Mouse (Mus musculus) left cerebral cortex, postnatal 14 days (tissue): ENCODE data around the gene Pde4a. TPM values are rescaled to one million over a fixed set of nuclear protein-coding genes. Genes with fewer than 3 reads are reported as not detected.
"Not testable (repeated sequence)": the region's sequence is repeated elsewhere in the genome, so short reads cannot be mapped to it uniquely, and the experiment has no call there.

Experiments
- DNase-seq, 2 experiments: peaks; one replicate each; pipeline ENCODE4 v3.0.0; 2021 to 2022; ENCODE audit warnings: low spot score in 2 of 2, mixed read lengths in 1 of 2
- intact Hi-C: fragments of 180-260 bp; cut with DNase I; formaldehyde crosslinking; loops from one replicate; pipeline ENCODE4 v1.15.1; 2025
- total RNA-seq, 2 experiments: library from RNA; stranded (reverse); gene quantifications; 2 replicates each; pipeline ENCODE4 v1.2.3; 2021

Gene Pde4a
- total RNA-seq, 2 experiments from 2014 or later: 76.2 to 79.6 TPM

DNA sequence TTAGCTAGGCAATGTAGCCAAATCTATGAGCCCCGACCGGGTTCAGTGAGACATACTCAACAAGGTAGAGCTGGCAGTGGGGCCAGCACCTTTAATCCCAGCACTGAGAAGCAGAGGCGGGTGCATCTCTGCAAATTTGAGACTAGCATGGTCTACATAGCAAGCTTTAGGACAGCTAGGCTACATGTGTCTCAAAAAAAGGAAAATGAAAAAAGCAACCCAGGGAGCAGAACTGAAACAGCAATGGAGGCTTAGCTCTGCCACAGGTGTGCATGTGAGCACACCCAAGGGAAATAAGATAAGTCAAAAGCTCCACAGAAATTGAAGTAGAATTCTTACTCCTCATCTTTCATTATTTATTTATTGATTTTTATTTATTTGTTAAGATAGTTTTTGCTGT, 33.4 kb downstream of the Pde4a start:
- intact Hi-C loops: loop anchor here (5.0 kb wide), 1 partner anchor 37 kb away; no protein-coding TSS in a partner anchor
- DNase-seq: no peak

GRCm38 (mm10) chr9:21204156-21204527, 38.6 kb downstream of the Pde4a start:
- DNase-seq: no peak
- intact Hi-C loops: no loop called here

GRCm38 (mm10) chr9:21204528-21205272, 39.2 kb downstream of the Pde4a start:
- intact Hi-C loops: no loop called here
- peak; percentile 22 to 70 for DNase-seq

DNA sequence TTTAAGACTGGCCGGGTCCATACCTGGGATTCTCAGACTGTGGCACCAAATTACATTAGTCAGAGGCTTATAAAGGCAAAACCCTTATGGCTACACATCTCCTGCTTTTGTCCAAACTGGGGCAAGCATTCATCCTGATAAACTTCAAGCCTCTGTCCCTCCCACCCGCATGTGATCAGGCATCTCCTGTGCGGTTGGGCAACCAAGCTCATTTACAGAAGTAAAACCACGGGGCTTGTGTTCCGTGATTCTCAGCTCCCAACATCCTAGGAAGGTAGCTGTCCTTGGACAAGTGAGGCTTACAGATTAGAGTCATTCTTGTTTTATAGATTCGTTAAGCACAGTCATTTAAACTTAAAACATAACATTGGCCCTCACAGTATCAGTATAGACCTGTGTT, 41.3 kb downstream of the Pde4a start:
- intact Hi-C loops: no loop called here
- DNase-seq: no peak

DNA sequence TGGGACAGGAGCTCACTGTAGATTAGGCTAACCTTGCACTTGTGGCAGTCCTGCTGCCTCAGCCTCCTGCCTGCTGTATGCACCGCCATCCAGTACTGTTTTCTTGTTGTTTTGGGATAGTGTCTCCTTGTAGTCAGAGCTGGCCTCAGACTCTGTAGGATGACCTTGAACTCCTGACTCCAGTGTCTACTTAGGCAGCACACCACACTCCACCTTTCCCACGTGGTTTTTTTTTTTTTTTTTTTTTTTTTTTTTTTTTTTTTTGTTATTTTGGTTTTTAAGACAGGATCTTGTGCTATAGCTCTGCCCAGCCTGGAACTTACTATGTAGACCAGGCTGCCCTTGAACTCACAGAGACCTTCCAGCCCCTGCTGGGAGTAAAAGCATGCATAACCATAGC, 43.1 kb downstream of the Pde4a start:
- no peak for DNase-seq
- intact Hi-C loops: no loop called here

DNA sequence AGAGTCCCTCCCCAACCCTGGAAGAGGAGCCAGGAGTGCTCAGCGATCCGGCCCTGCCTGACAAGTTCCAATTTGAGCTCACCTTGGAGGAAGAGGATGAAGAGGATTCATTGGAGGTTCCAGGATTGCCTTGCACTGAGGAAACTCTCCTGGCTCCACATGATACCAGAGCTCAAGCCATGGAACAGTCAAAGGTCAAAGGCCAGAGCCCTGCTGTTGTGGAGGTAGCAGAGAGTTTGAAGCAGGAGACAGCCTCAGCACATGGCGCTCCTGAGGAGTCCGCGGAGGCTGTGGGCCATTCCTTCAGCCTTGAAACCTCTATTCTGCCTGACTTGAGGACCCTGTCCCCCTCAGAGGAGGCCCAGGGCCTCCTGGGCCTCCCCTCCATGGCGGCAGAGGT, 45.3 kb downstream of the Pde4a start:
- intact Hi-C loops: no loop called here
- no peak for DNase-seq

GRCm38 (mm10) chr9:21211624-21212023, 46.1 kb downstream of the Pde4a start:
- no peak for DNase-seq
- intact Hi-C loops: no loop called here

GRCm38 (mm10) chr9:21213617-21214190, 48.2 kb downstream of the Pde4a start:
- no peak for DNase-seq
- intact Hi-C loops: no loop called here

DNA sequence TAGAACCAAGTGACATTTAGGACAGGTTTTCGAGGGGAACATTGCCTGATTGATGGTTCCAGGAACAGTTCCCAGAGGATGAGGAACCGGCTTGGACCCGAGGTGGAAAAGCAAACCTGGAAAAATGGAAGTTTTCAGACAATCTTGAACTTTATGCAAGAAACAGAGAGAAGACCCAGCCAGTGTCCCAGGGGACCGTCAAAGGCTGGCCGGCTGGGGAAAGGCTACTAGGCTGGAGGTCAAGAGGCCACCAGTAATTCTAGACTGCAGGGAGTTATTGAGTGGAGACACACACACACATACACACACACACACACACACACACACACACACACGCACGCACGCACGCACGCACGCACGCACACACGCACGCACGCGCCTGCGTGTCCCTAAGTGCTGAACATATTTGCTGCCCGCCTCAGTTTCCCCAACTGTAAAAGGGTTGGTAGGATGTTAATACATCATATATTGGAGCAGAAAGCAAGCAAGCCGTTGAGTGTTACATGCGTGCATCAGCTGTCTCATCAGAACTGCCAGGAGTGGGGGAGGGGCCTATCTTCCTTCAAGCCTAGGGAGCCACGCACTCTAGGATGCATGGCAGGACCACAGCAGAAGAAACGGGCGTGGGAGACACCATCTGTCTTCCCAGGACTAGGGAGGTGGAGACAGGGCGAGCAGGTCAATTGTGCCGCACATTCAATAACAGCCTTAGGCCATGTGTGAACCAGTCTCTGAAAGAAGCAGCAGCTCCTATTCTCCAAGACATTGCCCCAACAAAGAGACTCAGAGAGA, 50.7 kb downstream of the Pde4a start:
- intact Hi-C loops: no loop called here
- peak; percentile 53 to 70 for DNase-seq

- DNase-seq: peak in 1 of 2 experiments; percentile 85
- intact Hi-C loops: loop anchor here (5.0 kb wide), 1 partner anchor 68 kb away; no protein-coding TSS in a partner anchor
Measured at GRCm38 (mm10) chr9:21219820-21220219, 54.3 kb downstream of the Pde4a start.

DNA sequence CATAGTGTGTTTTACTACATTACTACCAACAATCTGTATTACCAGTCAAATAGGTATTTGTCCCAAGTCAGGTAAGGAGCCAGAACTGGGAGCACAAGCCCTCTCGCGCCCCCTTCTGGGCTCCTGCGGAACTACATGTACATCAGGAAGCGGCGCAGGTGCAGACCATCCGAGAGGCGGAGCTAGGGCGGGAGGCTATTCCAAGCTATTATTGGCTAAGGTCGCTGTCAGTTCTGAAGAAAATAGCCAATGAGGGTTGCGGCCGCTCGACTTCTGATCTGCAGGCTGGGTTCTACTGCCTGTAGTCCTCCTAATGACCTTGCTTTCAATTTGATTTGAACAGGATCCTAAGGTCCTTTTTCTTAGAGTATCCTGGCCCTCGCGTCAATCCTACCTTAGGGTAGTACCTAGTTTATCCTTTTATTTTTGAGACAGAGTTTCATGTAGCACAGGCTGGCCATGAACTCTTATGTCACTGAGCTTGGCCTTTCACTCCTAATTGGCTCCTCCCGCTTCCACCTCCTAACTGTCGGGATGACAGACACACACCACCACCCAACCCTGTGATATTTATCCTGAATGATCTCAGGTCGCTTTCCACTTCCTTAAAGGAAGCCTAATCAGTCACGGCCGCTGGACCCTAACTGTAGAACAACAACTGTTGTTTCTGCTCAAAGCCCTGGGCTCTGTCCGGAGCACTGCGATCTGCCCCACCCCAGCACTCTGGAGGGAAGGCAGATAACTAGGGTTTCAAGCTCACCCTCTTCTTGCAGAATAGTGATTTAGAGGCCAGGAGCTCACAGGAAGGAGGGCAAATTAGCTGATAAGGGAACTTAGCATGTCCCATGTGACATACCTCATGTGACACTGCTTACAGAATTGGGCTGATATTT, 55.2 kb downstream of the Pde4a start:
- intact Hi-C loops: loop anchor here (5.0 kb wide), 1 partner anchor 68 kb away; no protein-coding TSS in a partner anchor
- DNase-seq: peak; percentile 95 to 97

- peak; percentile 44 to 85 for DNase-seq
- intact Hi-C loops: loop anchor here (5.0 kb wide), 1 partner anchor 69 kb away; no protein-coding TSS in a partner anchor
Measured at GRCm38 (mm10) chr9:21221383-21221929, 55.9 kb downstream of the Pde4a start.

- intact Hi-C loops: loop anchor here (5.0 kb wide), 1 partner anchor 71 kb away; no protein-coding TSS in a partner anchor
- DNase-seq: not testable (repeated sequence)
Measured at GRCm38 (mm10) chr9:21223490-21223889, 58.0 kb downstream of the Pde4a start.

DNA sequence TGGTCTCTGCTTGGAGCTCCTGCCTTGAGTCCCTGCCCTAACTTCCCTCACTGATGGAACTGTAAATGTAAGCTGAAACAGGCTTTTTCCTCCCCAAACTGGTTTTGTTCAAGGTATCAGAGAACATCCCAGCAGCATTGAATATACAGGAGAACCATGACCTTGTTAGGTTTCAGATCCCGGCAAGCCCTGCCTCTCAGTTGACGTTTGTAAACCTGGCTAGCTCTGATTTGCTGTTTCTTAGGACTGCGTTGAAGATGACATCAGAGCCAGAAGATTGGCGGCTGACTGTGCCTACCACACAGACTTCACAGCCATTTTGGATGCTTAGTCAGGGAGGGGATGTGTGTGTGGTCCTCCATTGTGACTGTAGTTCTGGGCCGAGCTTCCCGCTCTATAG, 58.4 kb downstream of the Pde4a start:
- DNase-seq: no peak
- intact Hi-C loops: loop anchor here (5.0 kb wide), 1 partner anchor 72 kb away; no protein-coding TSS in a partner anchor

GRCm38 (mm10) chr9:21224576-21225414, 59.3 kb downstream of the Pde4a start:
- intact Hi-C loops: loop anchor here (5.0 kb wide), 1 partner anchor 72 kb away; no protein-coding TSS in a partner anchor
- DNase-seq: no peak

DNA sequence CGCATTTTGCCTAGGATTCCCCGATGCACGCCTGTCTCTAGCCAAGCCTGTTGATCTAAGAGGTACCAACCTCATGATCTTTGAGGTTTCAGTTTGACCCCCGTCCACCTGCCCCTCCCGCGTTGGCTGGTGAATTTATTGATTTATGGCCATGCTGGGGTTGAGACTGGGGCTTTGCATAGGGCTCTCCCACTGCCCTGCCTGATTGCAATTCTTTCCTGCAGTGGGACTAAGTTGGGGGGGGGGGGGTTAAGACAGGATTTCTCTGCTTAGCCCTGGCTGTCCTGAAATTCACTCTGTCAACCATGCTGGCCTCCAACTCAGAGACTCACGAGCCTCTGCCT, 59.9 kb downstream of the Pde4a start:
- no peak for DNase-seq
- intact Hi-C loops: no loop called here

GRCm38 (mm10) chr9:21227342-21227741, 61.8 kb downstream of the Pde4a start:
- intact Hi-C loops: no loop called here
- DNase-seq: no peak

DNA sequence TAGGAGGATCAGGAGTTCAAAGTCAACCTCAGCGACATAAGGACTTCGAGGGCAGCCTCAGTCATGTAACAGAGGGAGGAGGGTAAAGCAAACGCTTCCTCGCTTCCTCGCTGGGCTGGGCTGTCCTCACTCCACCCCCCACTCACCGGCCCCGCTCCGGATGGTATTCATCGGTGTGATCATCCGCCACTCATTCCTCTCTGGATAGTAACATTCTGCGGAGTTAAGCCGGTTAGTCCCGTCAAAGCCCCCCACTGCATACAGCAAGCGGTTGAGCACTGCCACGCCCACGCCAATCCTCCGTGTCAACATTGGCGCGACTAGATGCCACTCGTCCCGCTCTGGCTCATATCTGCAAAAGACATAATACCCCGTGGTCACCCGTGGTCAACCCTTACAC, 66.0 kb downstream of the Pde4a start:
- intact Hi-C loops: loop anchor here (10.0 kb wide), 1 partner anchor 123 kb away; no protein-coding TSS in a partner anchor
- DNase-seq: no peak
